Mouse (Mus musculus) hindbrain, embryonic 14.5 days (tissue): Measurements from ENCODE around the gene St6galnac3. TPM values are rescaled to one million over a fixed set of nuclear protein-coding genes. Genes with fewer than 3 reads are reported as not detected.

ENCODE experiments used
- ATAC-seq: fragments of 200-750 bp; cut with Nextera tagmentation; 2 replicates; pipeline ENCODE4 v1.8.0; 2017; ENCODE audit warnings: moderate number of reproducible peaks, mild to moderate bottlenecking, moderate TSS enrichment, moderate library complexity; ENCODE audit not compliant: low FRiP score
- DNase-seq: peaks from one replicate; pipeline ENCODE4 v3.0.0-alpha.2; 2015; ENCODE audit warnings: low spot score
- H3K27ac ChIP-seq: fragments of 300-500 bp; sonication (generic); 2 replicates; pipeline ENCODE4 v1.5.1; 2014; ENCODE audit warnings: mild to moderate bottlenecking, moderate library complexity
- H3K27me3 ChIP-seq: fragments of 300-500 bp; sonication (generic); 2 replicates; pipeline ENCODE4 v1.6.1; 2014; ENCODE audit warnings: mild to moderate bottlenecking, low read length, mixed read lengths; ENCODE audit not compliant: control insufficient read depth, insufficient read depth
- H3K36me3 ChIP-seq: fragments of 300-500 bp; sonication (generic); replicated peaks from 2 replicates; pipeline ENCODE4 v1.6.1; 2014; ENCODE audit not compliant: control insufficient read depth, insufficient read depth
- H3K4me1 ChIP-seq: fragments of 300-500 bp; sonication (generic); replicated peaks from 2 replicates; pipeline ENCODE4 v1.6.1; 2014; ENCODE audit warnings: antibody characterized with exemption, low read length, mixed read lengths; ENCODE audit not compliant: control insufficient read depth, insufficient read depth
- H3K4me2 ChIP-seq: fragments of 300-500 bp; sonication (generic); replicated peaks from 2 replicates; pipeline ENCODE4 v1.6.1; 2014; ENCODE audit warnings: mild to moderate bottlenecking, moderate library complexity
- H3K4me3 ChIP-seq: fragments of 300-500 bp; sonication (generic); replicated peaks from 2 replicates; pipeline ENCODE4 v1.5.1; 2014; ENCODE audit warnings: mild to moderate bottlenecking, low read length
- H3K9ac ChIP-seq: fragments of 300-500 bp; sonication (generic); 2 replicates; pipeline ENCODE4 v1.6.1; 2014
- H3K9me3 ChIP-seq: fragments of 300-500 bp; sonication (generic); 2 replicates; pipeline ENCODE4 v1.6.1; 2016; ENCODE audit warnings: low read length; ENCODE audit not compliant: control insufficient read depth
- WGBS: fragments of 180-500 bp; shearing (Covaris S2); extraction: QIAGEN DNeasy Blood & Tissue Kit; methylation state at CpG from one replicate; pipeline ENCODE4 v1.1.7; 2014; 5-methylcytosine and 5-hydroxymethylcytosine counted together
- polyA plus RNA-seq: library from polyadenylated mRNA; unstranded; fragments of >200 nt; fragmentation: Nextera tagmentation; extraction: Ambion mirVana; gene quantifications from 2 replicates; pipeline ENCODE4 v1.2.1, GENCODE M21; 2014

St6galnac3 gene
- polyA plus RNA-seq, 1 experiment from 2014 or later: 28.3 TPM

DNA sequence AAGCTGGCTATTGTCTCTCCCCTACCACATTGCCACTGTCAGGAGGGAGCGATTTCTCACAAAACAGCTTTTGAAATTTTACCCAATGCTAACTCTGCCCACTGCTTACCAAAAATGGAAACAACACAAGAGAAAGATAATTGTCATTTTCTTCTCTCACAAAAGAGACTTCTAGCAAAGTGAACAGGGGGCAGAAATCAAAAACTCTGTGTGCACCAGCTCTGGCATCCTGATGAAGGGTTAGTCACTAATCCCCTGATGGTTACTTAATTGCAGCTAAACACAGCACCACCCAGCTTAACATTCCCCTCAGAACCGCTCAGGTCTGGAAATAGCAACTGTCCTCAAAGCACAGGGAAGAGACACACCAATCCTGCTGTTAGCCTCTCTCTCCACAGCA, 144.3 kb downstream of the St6galnac3 start:
- WGBS: 63% methylated on average over 2 of the region's 2 CpGs
- DNase-seq: no peak
- Histone ChIP-seq H3K27me3 (no peaks in the 10 kb centered on the region), H3K36me3 (no peaks in the 10 kb centered on the region), H3K9ac (no peak overlapping the region), H3K9me3 (no peaks in the 10 kb centered on the region; the same call in 1 of the 2 replicates), H3K4me2 (no peak overlapping the region), H3K4me3 (no peak overlapping the region), H3K4me1 (peaks cover 7% of the 10 kb centered on the region; the same call in 1 of the 2 replicates), H3K27ac (no peak overlapping the region)
- no peak for ATAC-seq

DNA sequence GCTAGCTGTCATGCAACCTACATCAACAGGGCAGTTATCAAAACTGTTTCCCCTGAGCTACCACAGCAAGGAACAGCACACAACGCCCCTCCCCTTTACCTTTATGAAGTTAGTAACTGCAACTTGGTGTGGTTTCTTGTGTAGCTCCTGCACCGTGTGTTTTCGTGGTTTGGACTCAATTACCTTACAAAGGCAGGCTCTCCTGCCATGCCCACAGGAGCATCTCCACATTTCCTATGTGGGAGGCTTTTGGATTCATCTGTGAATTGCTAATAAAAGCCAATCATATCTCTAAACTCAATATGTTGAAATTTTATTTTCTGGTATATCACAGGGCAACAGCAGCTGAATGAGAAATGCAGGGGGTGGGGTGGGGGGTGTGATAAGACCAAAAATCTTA, 144.8 kb downstream of the St6galnac3 start:
- H3K36me3 ChIP-seq: no peaks in the 10 kb centered on the region
- H3K9ac ChIP-seq: no peak overlapping the region
- H3K4me1 ChIP-seq: peaks cover 7% of the 10 kb centered on the region; the same call in 1 of the 2 replicates
- no peak overlapping the region for H3K27ac ChIP-seq
- H3K9me3 ChIP-seq: no peaks in the 10 kb centered on the region; the same call in 1 of the 2 replicates
- no peak overlapping the region for H3K4me3 ChIP-seq
- 88% methylated on average over 3 of the region's 3 CpGs for WGBS
- no peak for ATAC-seq
- no peak for DNase-seq
- H3K27me3 ChIP-seq: no peaks in the 10 kb centered on the region
- no peak overlapping the region for H3K4me2 ChIP-seq

DNA sequence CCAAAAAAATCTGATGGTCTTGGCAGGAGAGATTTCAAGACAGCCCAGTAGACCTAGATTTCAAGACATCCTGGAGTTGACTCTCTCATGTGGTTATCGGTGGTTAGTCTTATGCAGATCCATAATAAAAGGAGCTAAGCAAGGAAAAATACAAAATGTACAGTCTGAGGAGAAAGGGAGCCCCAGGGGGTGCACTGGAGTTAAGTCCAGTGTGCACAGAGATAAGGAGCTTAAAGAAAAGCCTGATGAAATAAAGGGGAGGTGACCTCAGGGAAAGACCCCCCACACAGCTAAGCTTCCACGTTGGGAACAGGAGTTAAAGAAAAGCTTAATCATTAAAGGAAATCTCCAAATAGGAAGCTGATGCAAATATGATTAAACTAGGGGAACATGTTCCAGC, 147.7 kb downstream of the St6galnac3 start:
- Histone ChIP-seq H3K4me3 (no peak overlapping the region), H3K36me3 (no peaks in the 10 kb centered on the region), H3K27me3 (no peaks in the 10 kb centered on the region), H3K9me3 (no peaks in the 10 kb centered on the region; the same call in 1 of the 2 replicates), H3K9ac (no peak overlapping the region), H3K4me2 (no peak overlapping the region), H3K4me1 (peaks cover 7% of the 10 kb centered on the region; the same call in 1 of the 2 replicates), H3K27ac (no peak overlapping the region)
- WGBS: 70% methylated on average over 2 of the region's 2 CpGs
- no peak for DNase-seq
- ATAC-seq: no peak

DNA sequence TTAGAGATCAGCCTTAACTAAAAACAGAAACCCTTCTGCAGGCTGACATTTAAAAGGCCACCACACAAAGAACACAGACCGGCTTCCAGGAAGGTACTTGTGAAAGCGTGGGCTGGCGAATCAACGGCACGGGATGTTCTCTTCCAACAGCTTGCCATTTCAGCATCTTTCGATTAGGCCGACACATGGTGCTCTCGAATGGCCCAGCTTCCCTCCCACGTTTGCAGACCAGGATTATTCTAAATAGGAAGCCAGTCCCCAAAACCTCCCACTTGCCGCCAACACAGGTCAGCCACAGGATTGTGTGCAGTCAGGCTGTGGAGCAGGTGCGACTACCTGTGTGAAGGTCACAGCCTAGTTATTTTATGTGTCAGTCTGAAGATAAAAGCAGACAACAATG, 153.8 kb downstream of the St6galnac3 start:
- 0 out of 2 replicates have a peak overlapping the region, but pooled peaks have one; percentile 26 for H3K27ac ChIP-seq
- no peak overlapping the region for H3K4me2 ChIP-seq
- ATAC-seq (no peak), DNase-seq (no peak)
- no peak overlapping the region for H3K9ac ChIP-seq
- H3K9me3 ChIP-seq: no peaks in the 10 kb centered on the region
- no peak overlapping the region for H3K4me3 ChIP-seq
- WGBS: 91% methylated on average over 11 of the region's 11 CpGs
- no peaks in the 10 kb centered on the region for H3K27me3 ChIP-seq
- no peaks in the 10 kb centered on the region for H3K36me3 ChIP-seq
- H3K4me1 ChIP-seq: no peaks in the 10 kb centered on the region; the same call in 1 of the 2 replicates

- Histone ChIP-seq H3K9ac (no peak overlapping the region), H3K4me2 (no peak overlapping the region), H3K9me3 (no peaks in the 10 kb centered on the region), H3K27ac (no peak overlapping the region), H3K4me3 (no peak overlapping the region), H3K4me1 (no peaks in the 10 kb centered on the region; the same call in 1 of the 2 replicates), H3K36me3 (no peaks in the 10 kb centered on the region), H3K27me3 (no peaks in the 10 kb centered on the region)
- ATAC-seq (no peak), DNase-seq (no peak)
- 88% methylated on average over 3 of the region's 3 CpGs for WGBS
Observed at GRCm38 (mm10) chr3:153568815-153569214, 156.2 kb downstream of the St6galnac3 start.

DNA sequence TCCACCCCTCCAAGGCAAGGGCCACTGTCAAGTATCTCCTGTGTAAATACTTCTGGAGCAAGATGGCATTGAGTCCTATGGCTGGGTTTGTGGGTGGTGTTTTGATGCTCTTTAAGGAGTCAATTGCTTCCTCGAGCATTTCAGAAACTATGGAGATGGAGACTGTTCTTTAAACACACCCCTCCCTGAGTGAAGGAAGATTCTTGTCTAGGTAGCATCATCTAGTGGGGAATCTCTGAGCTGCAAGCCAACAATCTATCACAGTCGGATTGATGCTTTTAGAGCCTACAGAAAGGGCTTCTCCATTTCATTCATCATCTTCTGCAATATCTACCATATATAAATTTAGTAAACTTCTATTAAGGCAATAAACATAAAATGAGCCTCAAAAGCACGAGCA, 157.1 kb downstream of the St6galnac3 start:
- no peak overlapping the region for H3K4me2 ChIP-seq
- H3K4me3 ChIP-seq: no peak overlapping the region
- H3K27me3 ChIP-seq: no peaks in the 10 kb centered on the region
- no peaks in the 10 kb centered on the region for H3K9me3 ChIP-seq
- no peaks in the 10 kb centered on the region; the same call in 1 of the 2 replicates for H3K4me1 ChIP-seq
- H3K36me3 ChIP-seq: no peaks in the 10 kb centered on the region
- 66% methylated on average over 3 of the region's 3 CpGs for WGBS
- ATAC-seq: no peak
- no peak overlapping the region for H3K27ac ChIP-seq
- no peak overlapping the region for H3K9ac ChIP-seq
- DNase-seq: no peak

DNA sequence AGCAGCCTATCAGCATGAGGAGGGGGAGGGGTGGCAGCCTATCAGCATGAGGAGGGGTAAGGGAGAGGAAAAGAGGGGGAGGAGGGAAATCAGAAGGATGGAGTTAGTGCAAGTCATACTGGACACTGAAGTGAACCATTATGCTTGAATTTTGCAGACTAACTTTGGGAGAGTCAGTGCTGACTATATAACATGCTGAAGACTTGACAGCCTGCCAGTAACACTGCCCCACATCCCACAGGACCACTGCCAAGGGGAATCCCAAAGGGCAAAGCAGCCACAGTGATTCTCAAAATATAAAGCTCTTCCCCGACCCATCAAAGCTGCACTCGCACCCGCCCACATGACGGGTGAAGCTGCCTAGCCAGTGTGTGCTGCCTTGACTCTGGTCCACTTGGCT, 157.5 kb downstream of the St6galnac3 start:
- 79% methylated on average over 4 of the region's 4 CpGs for WGBS
- Histone ChIP-seq H3K9me3 (no peaks in the 10 kb centered on the region), H3K4me1 (no peaks in the 10 kb centered on the region; the same call in 1 of the 2 replicates), H3K9ac (no peak overlapping the region), H3K36me3 (no peaks in the 10 kb centered on the region), H3K27ac (no peak overlapping the region), H3K4me3 (no peak overlapping the region), H3K4me2 (no peak overlapping the region), H3K27me3 (no peaks in the 10 kb centered on the region)
- DNase-seq: no peak
- 0 out of 2 replicates have a peak, but pooled peaks have one; percentile 14 for ATAC-seq

- ATAC-seq: no peak
- Histone ChIP-seq H3K27me3 (no peaks in the 10 kb centered on the region), H3K4me2 (no peak overlapping the region), H3K4me3 (no peak overlapping the region), H3K4me1 (no peaks in the 10 kb centered on the region; the same call in 1 of the 2 replicates), H3K36me3 (no peaks in the 10 kb centered on the region), H3K9ac (no peak overlapping the region), H3K9me3 (no peaks in the 10 kb centered on the region), H3K27ac (no peak overlapping the region)
- WGBS: 87% methylated on average over 2 of the region's 2 CpGs
- no peak for DNase-seq
Observed at GRCm38 (mm10) chr3:153566100-153566499, 158.9 kb downstream of the St6galnac3 start.

GRCm38 (mm10) chr3:153560897-153561296, 164.1 kb downstream of the St6galnac3 start:
- no peak for DNase-seq
- Histone ChIP-seq H3K4me2 (no peak overlapping the region), H3K4me3 (no peak overlapping the region), H3K9ac (no peak overlapping the region), H3K4me1 (no peaks in the 10 kb centered on the region), H3K9me3 (no peaks in the 10 kb centered on the region), H3K36me3 (no peaks in the 10 kb centered on the region), H3K27ac (no peak overlapping the region), H3K27me3 (no peaks in the 10 kb centered on the region)
- no peak for ATAC-seq
- 81% methylated on average over 6 of the region's 6 CpGs for WGBS

DNA sequence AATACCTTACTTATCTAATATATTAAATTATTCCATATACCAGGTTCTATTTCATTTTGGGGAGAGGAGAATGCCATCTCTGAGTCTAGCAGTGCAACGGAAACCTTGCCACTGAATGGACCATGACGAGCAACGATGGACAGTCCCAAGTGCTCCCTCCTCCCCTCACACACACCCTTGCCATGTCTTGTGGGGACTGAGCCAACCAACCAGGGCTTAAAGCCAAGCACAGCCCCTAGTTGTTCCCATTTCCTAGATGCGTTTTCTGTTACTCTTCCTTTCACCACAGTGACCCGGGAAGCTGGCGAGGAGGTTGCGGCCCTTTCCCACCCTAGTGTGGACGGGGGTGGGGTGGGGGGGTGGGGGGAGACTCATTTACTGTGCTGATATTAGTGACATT, 165.4 kb downstream of the St6galnac3 start:
- DNase-seq: no peak
- H3K4me2 ChIP-seq: no peak overlapping the region
- no peak overlapping the region for H3K9ac ChIP-seq
- H3K27ac ChIP-seq: no peak overlapping the region
- ATAC-seq: no peak
- no peaks in the 10 kb centered on the region for H3K27me3 ChIP-seq
- WGBS: 84% methylated on average over 8 of the region's 8 CpGs
- no peaks in the 10 kb centered on the region for H3K9me3 ChIP-seq
- no peaks in the 10 kb centered on the region for H3K4me1 ChIP-seq
- H3K36me3 ChIP-seq: no peaks in the 10 kb centered on the region
- H3K4me3 ChIP-seq: no peak overlapping the region
